Mouse (Mus musculus): ENCODE results near the gene Cd2.

GRCm38 (mm10) chr3:101275636-101276300 lies 12.0 kb downstream of the Cd2 start:
- TF ChIP-seq CTCF (IDR thresholded peaks at IDR 0.05; ENCODE audit: low read depth, low read length) (no peak), POLR2A (IDR thresholded peaks at IDR 0.05; ENCODE audit: extremely low read depth, insufficient read depth, low read length) (no peak)

All from liver, adult 2 months (tissue).